Mouse (Mus musculus): Measurements from ENCODE around the gene Arg2.

- TF ChIP-seq CTCF (IDR thresholded peaks at IDR 0.05; ENCODE audit: borderline replicate concordance, control insufficient read depth, extremely low read depth, insufficient read depth, low read length, poor library complexity) (no peak), POLR2A (IDR thresholded peaks at IDR 0.05; ENCODE audit: control insufficient read depth, extremely low read depth, insufficient read depth, low read length, poor library complexity) (no peak)
These were observed 8.8 kb downstream of the Arg2 start for GRCm38 (mm10) chr12:79139417-79139816.

All from thymus, adult 2 months (tissue).